Mouse (Mus musculus) forebrain, embryonic 16.5 days (tissue): ENCODE measurements around the gene Hbb-bs. TPM values are rescaled to one million over a fixed set of nuclear protein-coding genes. Genes with fewer than 3 reads are reported as not detected.
"Not testable (repeated sequence)": the region's sequence is repeated elsewhere in the genome, so short reads cannot be mapped to it uniquely, and the experiment has no call there.

Source experiments
- ATAC-seq: fragments of 200-750 bp; cut with Nextera tagmentation; 2 replicates; pipeline ENCODE4 v1.8.0; 2017; ENCODE audit warnings: mild to moderate bottlenecking, moderate library complexity
- H3K27ac ChIP-seq: fragments of 300-500 bp; sonication (generic); 2 replicates; pipeline ENCODE4 v1.5.1; 2014; ENCODE audit warnings: low read length, control low read depth
- H3K27me3 ChIP-seq: fragments of 300-500 bp; sonication (generic); replicated peaks from 2 replicates; pipeline ENCODE4 v1.6.1; 2014; ENCODE audit warnings: low read length; ENCODE audit not compliant: control insufficient read depth, insufficient read depth
- H3K36me3 ChIP-seq: fragments of 300-500 bp; sonication (generic); 2 replicates; pipeline ENCODE4 v1.6.1; 2014; ENCODE audit not compliant: control insufficient read depth, insufficient read depth
- H3K4me1 ChIP-seq: fragments of 300-500 bp; sonication (generic); replicated peaks from 2 replicates; pipeline ENCODE4 v1.6.1; 2014; ENCODE audit warnings: low read length; ENCODE audit not compliant: control insufficient read depth, insufficient read depth
- H3K4me2 ChIP-seq: fragments of 300-500 bp; sonication (generic); 2 replicates; pipeline ENCODE4 v1.6.1; 2014; ENCODE audit warnings: mild to moderate bottlenecking, low read length, control low read depth
- H3K4me3 ChIP-seq: fragments of 300-500 bp; sonication (generic); replicated peaks from 2 replicates; pipeline ENCODE4 v1.5.1; 2014; ENCODE audit warnings: mild to moderate bottlenecking, low read length, control low read depth
- H3K9ac ChIP-seq: fragments of 300-500 bp; sonication (generic); replicated peaks from 2 replicates; pipeline ENCODE4 v1.6.1; 2014; ENCODE audit warnings: low read depth, low read length, control low read depth
- H3K9me3 ChIP-seq: fragments of 300-500 bp; sonication (generic); 2 replicates; pipeline ENCODE4 v1.6.1; 2016; ENCODE audit warnings: low read length; ENCODE audit not compliant: control insufficient read depth
- WGBS: fragments of 180-500 bp; shearing (Covaris S2); extraction: QIAGEN DNeasy Blood & Tissue Kit; methylation state at CpG from one replicate; pipeline ENCODE4 v1.1.7; 2014; 5-methylcytosine and 5-hydroxymethylcytosine counted together
- polyA plus RNA-seq: library from polyadenylated mRNA; unstranded; fragments of >200 nt; fragmentation: Nextera tagmentation; extraction: Ambion mirVana; gene quantifications from 2 replicates; pipeline ENCODE4 v1.2.1, GENCODE M21; 2015

Hbb-bs gene
- polyA plus RNA-seq, 1 experiment from 2014 or later: 3,869 TPM

- ATAC-seq: no peak
- Histone ChIP-seq H3K36me3 (no peaks in the 10 kb centered on the region), H3K4me3 (no peak overlapping the region), H3K4me2 (no peak overlapping the region), H3K9ac (no peak overlapping the region), H3K27me3 (no peaks in the 10 kb centered on the region), H3K9me3 (no peaks in the 10 kb centered on the region), H3K4me1 (no peaks in the 10 kb centered on the region), H3K27ac (no peak overlapping the region)
- WGBS: 56% methylated on average over 1 of the region's 1 CpGs
These were observed 21.0 kb downstream of the Hbb-bs start for GRCm38 (mm10) chr7:103806856-103807255.

- Histone ChIP-seq H3K36me3 (no peaks in the 10 kb centered on the region), H3K9me3 (no peaks in the 10 kb centered on the region), H3K4me2 (no peak overlapping the region), H3K27ac (no peak overlapping the region), H3K9ac (no peak overlapping the region), H3K4me1 (no peaks in the 10 kb centered on the region), H3K4me3 (no peak overlapping the region), H3K27me3 (no peaks in the 10 kb centered on the region)
- ATAC-seq: no peak
- WGBS: 26% methylated on average over 4 of the region's 4 CpGs
These were observed 35.1 kb downstream of the Hbb-bs start for GRCm38 (mm10) chr7:103792669-103793388.

DNA sequence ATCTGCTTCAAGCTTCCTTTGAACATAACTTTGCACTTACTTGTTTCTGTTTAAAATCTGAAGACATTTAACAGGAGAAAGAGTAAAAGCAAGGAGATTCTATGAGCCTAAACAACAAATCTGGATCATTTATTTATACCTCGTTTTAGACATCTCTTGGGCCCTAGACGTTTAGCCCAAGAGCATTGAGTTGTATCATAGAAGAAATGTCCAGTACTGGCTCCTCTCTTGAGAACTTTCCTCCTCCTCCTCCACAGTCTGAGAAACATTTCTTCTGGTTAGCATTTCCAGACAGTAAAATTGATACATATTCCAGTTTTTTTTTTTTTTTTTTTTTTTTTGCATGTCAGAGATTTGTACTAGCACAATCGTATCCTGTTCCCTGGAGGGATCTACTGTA lies 36.2 kb downstream of the Hbb-bs start, which contains the start of gene Olfr67:
TSS of gene Olfr67 (minus strand) at position 101 of the 400 bp plus-strand sequence.
- Histone ChIP-seq H3K9ac (no peak within 1 kb of the TSS), H3K4me1 (no peaks in the 10 kb centered on the region), H3K36me3 (no peaks in the 10 kb centered on the region), H3K27me3 (no peaks in the 10 kb centered on the region), H3K9me3 (no peaks in the 10 kb centered on the region), H3K27ac (no peak within 1 kb of the TSS), H3K4me3 (no peak within 1 kb of the TSS), H3K4me2 (no peak within 1 kb of the TSS)
- ATAC-seq: no peak
- 74% methylated on average over 3 of the region's 3 CpGs for WGBS

GRCm38 (mm10) chr7:103779598-103779997 lies 48.3 kb downstream of the Hbb-bs start, which contains the start of gene Olfr68:
TSS of gene Olfr68 (minus strand) at chr7:103779698.
- WGBS: 70% methylated on average over 3 of the region's 3 CpGs
- no peak within 1 kb of the TSS for H3K27ac ChIP-seq
- no peaks in the 10 kb centered on the region for H3K4me1 ChIP-seq
- H3K27me3 ChIP-seq: no peaks in the 10 kb centered on the region
- no peak within 1 kb of the TSS for H3K9ac ChIP-seq
- ATAC-seq: no peak
- H3K9me3 ChIP-seq: no peaks in the 10 kb centered on the region
- H3K36me3 ChIP-seq: no peaks in the 10 kb centered on the region
- no peak within 1 kb of the TSS for H3K4me2 ChIP-seq
- H3K4me3 ChIP-seq: no peak within 1 kb of the TSS

DNA sequence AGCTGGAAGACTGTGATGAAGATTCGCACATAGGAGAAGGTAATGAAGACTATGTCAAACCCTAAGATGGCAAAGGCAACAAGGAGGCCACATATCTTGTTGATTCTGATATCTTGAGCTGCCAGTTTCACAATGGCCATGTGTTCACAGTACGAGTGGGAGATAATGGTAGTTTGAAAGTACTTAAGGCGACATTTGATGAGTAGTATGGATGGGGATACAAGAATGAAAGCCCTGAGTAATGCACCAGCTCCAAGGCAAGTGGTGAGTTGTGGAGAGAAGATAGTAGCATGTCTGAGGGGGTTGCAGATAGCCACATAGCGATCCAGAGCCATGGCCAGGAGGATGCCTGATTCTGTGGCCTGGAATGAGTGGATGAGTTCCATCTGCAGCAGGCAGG lies 50.2 kb downstream of the Hbb-bs start:
- H3K36me3 ChIP-seq, H3K9ac ChIP-seq, H3K4me1 ChIP-seq, H3K9me3 ChIP-seq, H3K4me3 ChIP-seq, H3K4me2 ChIP-seq, H3K27ac ChIP-seq, ATAC-seq, H3K27me3 ChIP-seq: not testable (repeated sequence)
- 86% methylated on average over 4 of the region's 4 CpGs for WGBS

Other genes starting within 250 kb of the Hbb-bs start
- not detected in 2 replicates for gene Olfr618, start 238.0 kb downstream of the Hbb-bs start, polyA plus RNA-seq
- not detected in 2 replicates for gene Olfr619, start 227.5 kb downstream of the Hbb-bs start, polyA plus RNA-seq
- not detected in 2 replicates for gene Olfr620, start 215.6 kb downstream of the Hbb-bs start, polyA plus RNA-seq
- not detected in 2 replicates for gene Olfr622, start 185.4 kb downstream of the Hbb-bs start, polyA plus RNA-seq
- not detected in 2 replicates for gene Olfr623, start 164.4 kb downstream of the Hbb-bs start, polyA plus RNA-seq
- not detected in 2 replicates for gene Olfr624, start 156.9 kb downstream of the Hbb-bs start, polyA plus RNA-seq
- not detected in 2 replicates for gene Olfr625-ps1, start 145.4 kb downstream of the Hbb-bs start, polyA plus RNA-seq
- gene Olfr243, start 113.4 kb downstream of the Hbb-bs start, polyA plus RNA-seq: not detected in 2 replicates
- gene Olfr628, start 97.7 kb downstream of the Hbb-bs start, polyA plus RNA-seq: not detected in 2 replicates
- not detected in 2 replicates for gene Olfr629, start 83.2 kb downstream of the Hbb-bs start, polyA plus RNA-seq
- not detected in 2 replicates for gene Olfr630, start 70.8 kb downstream of the Hbb-bs start, polyA plus RNA-seq
- gene Olfr69, start 56.5 kb downstream of the Hbb-bs start, polyA plus RNA-seq: not detected in 2 replicates
- not detected in 2 replicates for gene Olfr68, start 48.4 kb downstream of the Hbb-bs start, polyA plus RNA-seq
- gene Olfr67, start 36.3 kb downstream of the Hbb-bs start, polyA plus RNA-seq: not detected in 2 replicates
- gene Hbb-bt, start 14.1 kb downstream of the Hbb-bs start, polyA plus RNA-seq: 1,171 and 1,472 TPM in 2 replicates
- not detected in 2 replicates for gene Hbb-bh2, start 12.4 kb upstream of the Hbb-bs start, polyA plus RNA-seq
- gene Hbb-bh1, start 15.1 kb upstream of the Hbb-bs start, polyA plus RNA-seq: 0.43 TPM in 1 of 2 replicates, not detected in the other
- gene Hbb-y, start 25.1 kb upstream of the Hbb-bs start, polyA plus RNA-seq: 24.4 and 25.7 TPM in 2 replicates
- gene Olfr66, start 58.2 kb upstream of the Hbb-bs start, polyA plus RNA-seq: not detected in 2 replicates
- gene Olfr64, start 66.4 kb upstream of the Hbb-bs start, polyA plus RNA-seq: not detected in 2 replicates
- gene Olfr65, start 75.4 kb upstream of the Hbb-bs start, polyA plus RNA-seq: not detected in 2 replicates
- gene Olfr631, start 100.7 kb upstream of the Hbb-bs start, polyA plus RNA-seq: not detected in 2 replicates
- gene Olfr632, start 106.3 kb upstream of the Hbb-bs start, polyA plus RNA-seq: not detected in 2 replicates
- gene Olfr633, start 116.3 kb upstream of the Hbb-bs start, polyA plus RNA-seq: not detected in 2 replicates
- gene Olfr635, start 143.1 kb upstream of the Hbb-bs start, polyA plus RNA-seq: not detected in 2 replicates
- gene Olfr638, start 170.7 kb upstream of the Hbb-bs start, polyA plus RNA-seq: not detected in 2 replicates
- not detected in 2 replicates for gene Olfr639, start 189.2 kb upstream of the Hbb-bs start, polyA plus RNA-seq
- gene Olfr640, start 197.5 kb upstream of the Hbb-bs start, polyA plus RNA-seq: not detected in 2 replicates
- gene Olfr641, start 207.3 kb upstream of the Hbb-bs start, polyA plus RNA-seq: not detected in 2 replicates
- gene Olfr642, start 224.6 kb upstream of the Hbb-bs start, polyA plus RNA-seq: not detected in 2 replicates
- not detected in 2 replicates for gene 4930516K23Rik, start 233.3 kb upstream of the Hbb-bs start, polyA plus RNA-seq
- gene Olfr644, start 243.8 kb upstream of the Hbb-bs start, polyA plus RNA-seq: not detected in 2 replicates